Mouse (Mus musculus): ENCODE data around the gene Gpr153.

The Gpr153 gene

DNA sequence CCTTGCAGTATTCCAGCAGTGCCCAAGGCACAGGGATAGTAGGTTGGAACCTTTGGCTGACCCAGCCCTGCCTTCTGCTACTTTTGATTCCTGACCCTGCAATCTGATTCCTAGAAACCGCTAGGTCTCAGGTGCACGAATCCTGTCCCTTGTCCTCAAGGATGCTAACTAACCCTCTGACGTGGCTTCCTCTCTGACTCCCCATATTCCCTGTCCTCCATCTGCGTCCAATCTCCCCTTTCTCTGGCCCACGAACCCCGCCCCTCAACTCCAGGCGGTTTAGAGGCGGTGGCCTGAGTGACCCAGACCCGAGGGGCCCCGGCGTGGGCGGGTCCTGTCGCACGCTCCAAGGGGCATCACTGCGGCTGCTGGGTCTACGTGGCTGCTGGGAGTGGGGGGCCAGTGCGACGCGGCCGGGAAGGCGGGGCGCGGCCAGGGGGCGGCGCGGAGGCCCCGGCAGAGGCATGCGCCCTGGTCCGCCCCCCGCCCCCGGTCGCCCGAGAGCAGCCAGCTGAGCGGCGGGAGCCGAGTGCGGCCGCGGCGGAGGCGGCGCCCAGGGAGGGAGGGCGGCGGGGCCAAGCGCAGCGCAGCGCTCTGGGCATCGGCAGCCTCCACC, at the start of gene Gpr153:
Gene Gpr153, plus strand, starts transcription at position 612 of the 616 bp plus-strand sequence.
- peak; percentile 82 for DNase-seq (ENCODE audit: low read depth, low spot score)

DNA sequence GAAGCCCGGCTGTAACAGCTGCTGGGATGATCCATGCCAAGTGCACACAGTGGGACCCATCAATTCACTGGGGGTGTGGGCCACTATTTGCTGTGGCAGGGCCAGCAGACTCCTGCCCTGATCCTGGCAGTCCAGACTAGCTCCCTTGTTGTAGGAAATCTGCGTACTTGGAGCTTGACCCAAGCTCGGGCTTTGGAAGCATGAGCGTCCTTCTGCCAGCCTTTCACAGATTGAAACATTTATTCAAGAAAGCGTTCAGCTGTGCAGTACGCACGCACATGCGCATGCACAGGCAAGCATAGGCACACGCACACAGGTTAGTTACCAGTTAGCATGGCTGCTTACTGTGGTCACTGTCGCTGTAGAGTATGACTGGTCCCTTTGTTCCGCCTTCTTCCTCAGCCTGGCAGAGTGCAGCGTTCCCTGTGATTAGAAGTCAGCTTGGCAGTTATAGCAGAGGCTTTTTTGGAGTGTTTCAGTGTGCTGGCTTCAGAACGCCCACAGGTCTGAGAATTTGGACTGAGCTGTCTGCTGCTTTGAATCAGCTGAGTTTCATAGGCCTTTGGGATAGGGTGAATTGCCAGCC, 47.0 kb upstream of the Gpr153 start:
- DNase-seq (ENCODE audit: low read depth, low spot score), result no peak

- no peak for DNase-seq (ENCODE audit: low read depth, low spot score)
Measured at GRCm38 (mm10) chr4:152227749-152228527, 46.1 kb upstream of the Gpr153 start.

DNA sequence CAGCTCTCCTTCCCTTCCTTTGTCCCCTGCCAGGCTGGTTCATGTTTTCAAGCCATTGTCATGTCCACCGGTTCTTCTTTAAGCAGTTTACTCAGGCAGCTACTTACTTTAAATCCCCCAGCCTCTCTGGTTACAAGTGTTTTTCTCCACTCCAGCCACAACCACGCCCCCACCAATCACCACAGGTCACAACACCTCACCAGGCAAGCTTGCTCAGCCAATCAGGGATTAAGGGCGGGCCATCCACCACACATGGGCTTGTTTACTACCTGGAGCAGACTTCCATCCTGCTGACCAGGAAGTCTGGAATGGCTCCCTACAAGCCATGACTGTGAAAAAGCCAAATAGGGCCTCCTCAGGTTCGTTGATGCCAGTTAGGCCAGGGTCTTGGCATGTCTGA, 43.7 kb upstream of the Gpr153 start:
- DNase-seq (ENCODE audit: low read depth, low spot score), result peak; percentile 48

DNA sequence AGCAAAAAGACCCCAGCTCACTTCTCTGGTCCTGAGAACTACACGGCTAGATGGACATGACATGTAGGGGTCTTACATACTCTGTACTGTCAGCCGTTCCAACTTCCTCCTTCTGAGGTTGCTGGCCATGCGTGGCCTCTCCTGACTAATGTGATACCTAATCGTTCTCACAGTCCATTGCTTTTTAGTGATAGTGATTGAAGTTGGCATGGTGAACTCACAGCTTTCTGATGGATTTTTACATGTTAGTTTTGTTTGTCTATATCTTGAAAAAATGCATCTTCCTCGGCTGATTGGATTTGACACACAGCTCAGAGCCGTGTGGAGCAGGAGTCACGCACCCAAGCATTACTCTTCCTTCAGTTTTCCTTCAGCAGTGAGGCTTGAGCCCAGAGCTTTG, 42.7 kb upstream of the Gpr153 start:
- no peak for DNase-seq (ENCODE audit: low read depth, low spot score)

GRCm38 (mm10) chr4:152232411-152232903, 41.6 kb upstream of the Gpr153 start:
- DNase-seq (ENCODE audit: low read depth, low spot score), result no peak

GRCm38 (mm10) chr4:152239974-152240373, 34.1 kb upstream of the Gpr153 start:
- no peak for DNase-seq (ENCODE audit: low read depth, low spot score)

- DNase-seq (ENCODE audit: low read depth, low spot score), result no peak
Measured at GRCm38 (mm10) chr4:152243241-152243891, 30.7 kb upstream of the Gpr153 start.

DNA sequence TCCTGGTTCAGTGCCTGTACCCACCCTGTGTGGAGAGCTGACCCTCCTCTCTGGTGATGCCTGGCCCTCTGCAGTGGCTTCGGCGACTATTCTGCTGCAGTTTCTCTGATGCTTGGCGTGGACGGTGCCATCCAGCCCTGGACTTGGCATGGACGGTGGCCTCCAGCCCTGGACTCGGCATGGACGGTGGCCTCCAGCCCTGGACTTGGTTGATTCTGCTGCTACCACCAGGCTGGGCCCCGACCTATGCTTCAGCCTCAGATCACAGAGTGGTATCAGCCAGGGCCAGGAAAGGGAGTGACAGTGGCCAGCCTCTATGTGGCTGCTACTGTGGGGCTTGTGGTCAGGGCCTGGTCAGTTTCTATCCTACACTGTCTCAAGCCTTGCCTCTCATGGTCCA, 30.1 kb upstream of the Gpr153 start:
- no peak for DNase-seq (ENCODE audit: low read depth, low spot score)

GRCm38 (mm10) chr4:152244545-152245522, 29.2 kb upstream of the Gpr153 start:
- no peak for DNase-seq (ENCODE audit: low read depth, low spot score)

GRCm38 (mm10) chr4:152246011-152246410, 28.0 kb upstream of the Gpr153 start:
- DNase-seq (ENCODE audit: low read depth, low spot score), result no peak

DNA sequence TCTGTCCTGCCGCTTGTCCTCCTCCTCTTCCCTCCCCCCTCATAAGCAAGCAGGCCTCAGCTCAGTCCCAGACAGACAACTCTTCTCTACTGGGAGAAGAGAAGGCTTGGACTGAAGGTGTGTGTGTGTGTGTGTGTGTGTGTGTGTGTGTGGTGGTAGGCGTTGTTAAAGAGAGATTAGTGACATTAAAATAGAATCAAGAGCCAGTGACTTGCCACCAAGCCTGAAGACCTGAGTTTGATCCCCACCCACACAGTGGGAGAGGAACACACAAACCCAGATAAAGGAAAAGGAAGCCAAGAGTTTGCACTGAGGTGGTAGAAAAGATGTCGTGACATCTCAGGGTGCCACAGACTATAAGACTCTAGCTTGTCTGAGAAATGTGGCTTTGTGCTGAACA, 26.8 kb upstream of the Gpr153 start:
- no peak for DNase-seq (ENCODE audit: low read depth, low spot score)

DNA sequence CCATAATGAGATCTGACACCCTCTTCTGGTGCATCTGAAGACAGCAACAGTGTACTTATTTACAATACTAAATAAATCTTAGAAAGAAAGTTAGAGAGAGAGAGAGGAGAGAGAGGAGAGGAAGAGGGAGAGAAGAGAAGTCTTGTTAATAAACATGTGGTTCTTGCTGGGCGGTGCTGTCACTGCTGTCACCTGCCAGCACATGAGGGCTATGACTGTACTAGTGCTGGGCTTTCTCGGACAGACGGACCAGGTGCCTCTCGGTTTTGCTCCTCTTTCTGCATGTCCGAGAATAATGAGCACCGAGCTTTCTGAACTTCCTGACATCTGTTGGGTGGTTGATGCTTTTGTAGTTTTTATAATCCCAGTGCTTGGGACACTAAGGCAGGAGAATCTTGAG, 23.4 kb upstream of the Gpr153 start:
- no peak for DNase-seq (ENCODE audit: low read depth, low spot score)

DNA sequence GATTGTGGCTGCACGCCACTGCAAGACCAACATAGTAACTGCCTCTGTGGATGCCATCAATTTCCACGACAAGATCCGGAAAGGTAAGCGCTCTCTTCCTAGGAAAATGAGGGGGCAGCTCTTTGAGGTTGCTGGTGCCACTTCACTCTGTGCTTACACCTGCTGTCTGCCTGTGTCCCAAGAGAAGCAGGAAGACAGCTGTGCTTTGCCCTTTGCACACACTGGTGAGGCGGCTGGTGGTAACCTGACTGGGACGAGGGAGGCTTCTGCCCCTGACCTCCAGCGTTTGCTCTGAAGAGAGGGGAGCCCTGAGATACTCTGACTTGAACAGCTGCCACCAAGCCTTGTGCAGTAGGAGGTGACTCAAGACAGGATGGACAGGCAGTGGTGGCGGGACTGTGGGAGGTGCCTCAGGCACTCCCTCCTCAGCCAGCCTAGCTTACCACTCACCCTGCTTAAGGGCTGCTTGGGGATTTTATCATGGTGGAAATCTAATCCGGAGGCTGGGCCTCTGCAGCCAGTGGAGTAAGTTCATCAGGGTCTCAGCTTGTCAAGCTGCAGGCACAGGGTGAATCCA, 20.8 kb upstream of the Gpr153 start:
- DNase-seq (ENCODE audit: low read depth, low spot score), result no peak

DNA sequence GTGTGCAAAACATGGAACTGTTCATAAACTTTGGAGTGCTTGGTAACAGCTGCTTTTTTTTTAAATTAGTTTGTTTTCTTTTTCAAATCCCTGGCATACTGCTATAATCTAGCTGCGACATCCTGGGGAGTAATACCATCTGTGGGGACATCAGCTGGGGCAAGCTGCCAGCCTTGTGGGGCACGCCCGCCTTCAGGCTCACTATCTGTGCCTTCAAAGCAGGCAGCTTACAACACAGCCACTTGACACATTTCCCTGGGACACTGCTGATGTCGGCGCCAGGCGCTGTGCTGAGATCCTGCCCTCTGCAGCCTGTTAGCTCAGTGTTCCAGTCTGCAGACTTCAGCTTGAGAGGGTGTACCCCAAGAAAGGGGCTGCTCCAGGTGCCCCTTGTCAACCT, 17.0 kb upstream of the Gpr153 start:
- DNase-seq (ENCODE audit: low read depth, low spot score), result no peak

DNA sequence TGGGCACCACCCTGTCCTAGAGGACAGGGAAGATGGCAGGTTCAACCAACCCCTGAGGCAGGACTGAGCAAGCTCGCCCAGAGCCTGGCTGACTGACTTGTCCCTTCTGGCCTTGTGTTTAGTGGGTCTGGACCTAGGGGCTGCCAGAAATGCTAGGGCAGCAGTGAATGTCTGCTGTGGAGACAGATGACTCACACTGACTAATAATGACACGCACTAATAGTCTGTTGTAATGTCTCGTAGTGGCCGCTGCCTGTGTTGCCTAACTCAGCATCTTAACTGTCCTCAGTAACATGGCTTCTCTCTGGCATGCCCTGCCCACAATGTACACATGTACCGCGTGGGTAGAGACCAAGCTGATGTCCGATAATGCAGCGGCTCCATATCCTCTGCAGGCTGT, 13.6 kb upstream of the Gpr153 start:
- DNase-seq (ENCODE audit: low read depth, low spot score), result no peak

DNA sequence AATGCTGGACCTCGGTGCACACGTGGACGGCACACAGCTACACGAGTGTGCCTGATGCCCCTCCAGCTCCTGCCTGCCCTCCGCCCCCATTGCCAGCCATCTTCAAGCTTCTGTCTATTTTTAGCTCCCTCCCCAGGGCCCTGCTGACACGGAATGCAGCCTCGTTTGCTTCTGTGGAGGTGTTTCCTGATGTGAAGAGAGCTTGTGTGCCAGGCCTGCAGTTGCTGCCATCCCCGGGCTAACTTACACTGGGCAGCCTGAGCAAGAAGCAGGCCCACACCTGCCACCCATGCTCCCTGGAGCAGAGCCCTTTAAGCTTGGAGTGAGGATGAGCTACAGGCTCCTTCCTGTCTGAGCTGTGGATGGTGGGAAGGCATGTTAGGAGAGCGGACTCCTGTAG, 11.8 kb upstream of the Gpr153 start:
- no peak for DNase-seq (ENCODE audit: low read depth, low spot score)

DNA sequence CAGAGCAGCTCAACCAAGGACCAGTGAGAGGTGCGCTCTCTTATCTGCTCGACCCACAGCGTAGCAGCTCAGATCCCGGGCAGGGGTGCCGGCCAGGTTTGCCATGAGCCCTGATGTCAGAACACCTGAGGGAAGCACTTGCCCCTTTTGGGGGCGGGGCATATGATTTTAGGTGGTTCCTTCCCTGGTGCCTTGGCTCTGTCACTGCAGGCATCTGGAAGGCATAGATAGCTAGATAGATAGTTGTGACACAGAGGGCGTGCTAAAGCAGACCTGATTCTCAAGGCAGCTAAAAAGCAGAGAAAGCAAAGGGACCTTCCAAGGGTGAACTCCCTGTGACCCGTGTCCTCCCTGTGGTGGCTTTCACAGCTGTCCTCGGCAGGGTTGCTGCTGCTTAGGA, 10.9 kb upstream of the Gpr153 start:
- peak; percentile 47 for DNase-seq (ENCODE audit: low read depth, low spot score)

GRCm38 (mm10) chr4:152263512-152264176, 10.4 kb upstream of the Gpr153 start:
- DNase-seq (ENCODE audit: low read depth, low spot score), result peak; percentile 95

- no peak for DNase-seq (ENCODE audit: low read depth, low spot score)
Measured at GRCm38 (mm10) chr4:152264177-152264530, 9.9 kb upstream of the Gpr153 start.
